Mouse (Mus musculus) olfactory bulb, adult 2 months (tissue): Measurements from ENCODE around the gene Cadm4.

Experiments
- CTCF ChIP-seq: fragments of 200-500 bp; IDR thresholded peaks from 2 replicates; pipeline ENCODE4 v1.5.1; 2012; ENCODE audit warnings: low read depth, mild to moderate bottlenecking, low read length, moderate library complexity; ENCODE audit not compliant: insufficient read depth
- POLR2A ChIP-seq: fragments of 200-500 bp; IDR thresholded peaks from 2 replicates; pipeline ENCODE4 v1.6.1; 2012; ENCODE audit warnings: mild to moderate bottlenecking, low read depth, low read length, moderate library complexity; ENCODE audit not compliant: insufficient read depth

DNA sequence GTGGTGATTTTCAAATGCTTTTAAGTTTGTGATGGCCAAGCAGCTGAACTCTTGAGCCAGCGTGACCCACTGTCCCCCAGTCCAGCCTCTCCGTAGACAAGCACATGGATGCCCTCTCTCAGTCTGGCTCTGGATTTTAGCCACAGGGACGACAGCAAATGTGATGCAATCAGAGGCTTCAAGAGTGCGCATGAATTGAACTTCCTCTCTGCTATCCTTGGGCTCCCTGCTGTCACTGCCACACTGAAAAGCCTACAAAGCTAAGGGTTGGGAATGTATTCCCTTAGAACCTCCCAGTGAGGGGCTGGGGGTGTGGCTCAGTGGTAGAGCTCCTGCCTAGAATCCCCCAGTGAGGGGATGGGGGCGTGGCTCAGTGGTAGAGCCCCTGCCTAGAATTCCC, 56.9 kb downstream of the Cadm4 start:
- TF ChIP-seq CTCF (no peak), POLR2A (no peak)
